Mouse (Mus musculus) adrenal gland, adult 18-20 months (tissue): ENCODE results near the gene Dao. TPM values are rescaled to one million over a fixed set of nuclear protein-coding genes. Genes with fewer than 3 reads are reported as not detected.

Experiments
- DNase-seq, 2 experiments: peaks; one replicate each; pipeline ENCODE4 v3.0.0; 2021 to 2022; ENCODE audit warnings: low spot score in 2 of 2
- long read RNA-seq, 2 experiments: library from polyadenylated mRNA; stranded (forward); transcript quantifications; one replicate each; pipeline ENCODE4 v2.0.0; 2021
- total RNA-seq, 2 experiments: library from RNA; stranded (reverse); gene quantifications; 1 replicate in 1 of 2; 2 replicates in 1 of 2; pipeline ENCODE4 v1.2.3; 2021

Dao gene
- under 1 TPM in 1 of 2 experiments, not detected in 1; 0.20 TPM for total RNA-seq
- long read RNA-seq, experiment 1: 0 reads
- long read RNA-seq, experiment 2: 0 reads

DNA sequence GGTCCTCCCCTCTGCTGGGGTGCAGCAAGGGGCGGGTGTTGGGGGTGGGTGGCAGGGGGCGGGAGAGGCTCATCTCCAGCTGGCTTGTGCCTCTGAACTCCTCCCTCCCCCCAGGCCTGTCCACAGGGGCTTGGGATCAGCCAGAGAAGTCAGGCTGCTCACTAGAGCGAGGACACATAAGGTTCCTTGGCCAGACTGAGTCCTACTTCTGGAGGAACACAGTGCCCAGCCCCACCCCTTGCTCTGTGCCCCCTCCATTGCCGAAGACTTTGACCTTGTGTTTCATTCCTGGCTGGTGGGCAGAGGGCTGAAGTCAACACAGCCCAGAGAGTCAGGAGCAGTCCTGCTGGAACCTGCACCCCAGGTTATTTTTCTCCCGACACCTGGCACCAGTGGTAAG lies at the start of gene Dao:
Gene Dao, plus strand, starts transcription at position 162 of the 400 bp plus-strand sequence.
- DNase-seq: no peak

GRCm38 (mm10) chr5:113954421-113954820 lies 49.1 kb upstream of the Dao start:
- peak; percentile 83 for DNase-seq

- DNase-seq: no peak
These were observed 48.2 kb upstream of the Dao start for GRCm38 (mm10) chr5:113955281-113955680.

- no peak for DNase-seq
These were observed 47.8 kb upstream of the Dao start for GRCm38 (mm10) chr5:113955691-113956090.

GRCm38 (mm10) chr5:113956510-113956909 lies 47.0 kb upstream of the Dao start:
- peak; percentile 83 to 94 for DNase-seq

DNA sequence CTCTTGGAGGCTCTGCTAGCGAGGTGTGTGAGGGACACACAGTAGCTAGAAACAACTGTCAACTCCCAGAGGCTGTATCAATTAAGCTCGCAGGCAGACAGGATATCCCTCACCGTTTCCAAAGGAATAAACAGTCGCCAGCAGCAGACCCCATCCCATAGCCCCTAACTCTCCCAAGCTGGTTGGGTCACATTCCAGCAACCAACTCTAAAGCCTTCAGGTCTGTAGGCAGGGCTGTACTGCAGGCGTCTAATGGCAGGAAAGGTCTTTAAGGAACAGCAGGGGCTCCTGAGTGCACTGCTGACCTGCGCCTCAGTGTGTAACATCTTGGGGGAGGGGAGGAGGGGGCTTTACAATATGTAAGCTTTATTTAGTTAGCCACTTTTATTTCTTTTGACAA lies 44.5 kb upstream of the Dao start:
- no peak for DNase-seq

DNA sequence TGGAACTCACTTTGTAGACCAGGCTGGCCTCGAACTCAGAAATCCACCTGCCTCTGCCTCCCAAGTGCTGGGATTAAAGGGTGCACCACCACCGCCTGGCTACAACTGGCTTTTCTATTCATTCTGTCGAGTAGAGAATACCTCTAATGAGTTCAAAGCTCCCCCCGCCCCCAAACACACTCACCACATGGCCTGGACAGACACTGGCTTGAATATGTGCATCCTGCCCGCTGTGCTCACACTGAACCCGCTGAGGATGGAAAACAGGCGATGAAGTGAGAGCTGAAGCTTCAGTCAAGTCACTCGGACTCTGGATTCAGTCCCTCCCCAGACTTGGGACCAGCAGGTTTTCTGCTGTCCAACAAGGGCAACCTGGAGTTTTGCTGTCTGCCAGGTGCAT lies 43.1 kb upstream of the Dao start:
- no peak for DNase-seq

DNA sequence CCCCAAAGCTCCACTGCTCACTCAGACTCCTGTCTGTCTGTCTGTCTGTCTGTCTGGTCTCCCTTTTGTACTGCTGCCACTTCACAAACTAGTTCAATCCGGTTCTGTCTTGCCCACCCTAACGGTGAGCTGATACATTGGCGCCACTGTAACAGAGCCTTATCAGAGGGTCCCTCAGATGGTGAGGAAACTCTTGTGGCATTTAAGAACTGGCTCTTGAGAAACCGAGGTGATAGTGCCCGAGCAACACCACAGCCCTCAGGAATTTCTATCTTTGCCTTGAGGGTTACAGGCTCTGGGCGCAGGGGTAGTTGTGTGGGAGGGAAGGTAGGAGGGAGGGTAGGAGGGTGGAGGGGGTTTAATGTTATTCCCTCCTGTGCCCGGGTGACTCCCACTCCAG lies 41.7 kb upstream of the Dao start:
- DNase-seq: no peak

DNA sequence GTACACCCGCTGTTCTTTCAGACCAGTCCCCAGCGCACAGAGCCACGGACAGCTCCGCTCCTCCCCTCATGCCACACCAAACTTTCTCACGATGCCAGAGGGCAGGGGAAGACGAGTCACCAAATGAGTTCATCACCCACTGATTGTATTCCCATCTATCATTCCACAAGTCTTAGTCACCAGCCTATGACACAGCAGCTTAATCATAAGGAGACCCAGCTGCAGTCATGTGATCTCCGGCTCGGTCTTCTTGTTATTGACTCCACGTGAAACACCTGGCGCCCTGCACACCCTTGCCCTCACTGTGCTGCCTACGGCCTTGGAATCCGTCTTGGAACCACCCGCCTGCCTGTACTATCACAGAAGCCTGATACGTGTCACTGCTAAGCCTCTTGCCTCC lies 38.5 kb upstream of the Dao start:
- no peak for DNase-seq

DNA sequence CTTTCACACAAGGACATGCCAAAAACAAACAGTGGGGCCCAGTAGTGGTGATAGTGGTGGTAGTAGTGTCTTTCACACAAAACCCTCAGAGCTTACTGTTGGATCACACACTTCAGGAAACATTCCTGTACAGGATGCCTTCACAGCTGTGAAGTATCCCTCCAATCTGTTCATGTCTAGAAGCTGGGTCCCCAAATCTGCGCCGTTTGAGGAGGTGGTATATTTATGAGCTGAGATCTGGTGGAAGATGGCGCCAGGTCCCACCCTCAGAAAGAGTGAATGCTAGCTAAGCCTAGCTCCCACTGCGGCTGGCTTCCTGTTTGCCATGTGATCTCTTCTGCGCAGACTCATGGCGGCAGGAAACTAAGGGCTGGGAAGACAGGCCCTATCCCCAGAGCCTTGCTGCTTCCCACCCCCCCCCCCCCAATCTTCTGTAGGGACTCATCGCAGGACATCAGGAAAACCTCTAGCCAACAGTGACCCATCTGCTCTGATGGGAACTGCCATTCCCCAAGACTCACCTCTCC lies 37.8 kb upstream of the Dao start:
- DNase-seq: no peak

GRCm38 (mm10) chr5:113966452-113967150 lies 36.9 kb upstream of the Dao start:
- no peak for DNase-seq

DNA sequence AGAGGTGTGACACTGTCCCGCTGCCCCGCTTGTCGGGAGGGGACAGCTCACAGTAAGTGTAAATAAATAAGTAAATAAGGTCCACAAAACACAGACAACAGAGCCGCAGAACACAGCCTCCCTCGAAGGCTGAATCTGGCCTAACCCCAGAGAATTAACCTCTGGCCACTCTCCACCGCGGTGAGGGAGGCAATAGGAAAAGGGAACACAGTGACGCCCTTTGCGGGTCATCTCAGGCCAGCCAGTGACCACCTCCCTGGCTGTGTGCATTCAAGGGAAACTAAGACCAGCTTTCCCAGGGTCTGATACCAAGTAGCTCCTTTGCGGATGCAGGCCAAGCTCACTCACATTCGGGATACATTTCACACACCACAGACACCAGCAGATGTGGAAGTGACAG lies 35.1 kb upstream of the Dao start:
- DNase-seq: no peak

- no peak for DNase-seq
These were observed 32.0 kb upstream of the Dao start for GRCm38 (mm10) chr5:113971434-113971960.

GRCm38 (mm10) chr5:113972589-113973515 lies 30.7 kb upstream of the Dao start:
- DNase-seq: no peak

GRCm38 (mm10) chr5:113973790-113974189 lies 29.7 kb upstream of the Dao start:
- DNase-seq: no peak

DNA sequence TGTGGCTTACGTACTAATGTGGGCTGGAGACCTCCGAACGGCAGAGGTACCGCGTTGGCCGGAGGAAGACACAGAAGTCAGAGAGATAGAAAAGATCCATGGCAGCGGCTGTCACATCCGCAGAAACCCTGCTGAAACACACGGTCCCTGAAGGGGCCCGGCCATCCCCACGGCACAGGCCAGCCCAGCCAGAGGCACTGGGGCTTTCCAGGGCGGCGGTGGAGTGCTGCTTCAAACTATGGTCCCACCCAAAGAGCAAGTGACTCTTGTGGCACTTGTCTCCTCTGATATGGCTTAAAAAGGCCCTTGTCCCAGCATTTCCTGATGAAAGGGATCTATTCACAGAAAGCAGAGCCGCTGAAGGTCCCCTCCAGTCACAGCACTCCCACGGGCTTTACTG lies 28.9 kb upstream of the Dao start:
- no peak for DNase-seq

GRCm38 (mm10) chr5:113975538-113976215 lies 27.8 kb upstream of the Dao start:
- peak; percentile 51 to 55 for DNase-seq

DNA sequence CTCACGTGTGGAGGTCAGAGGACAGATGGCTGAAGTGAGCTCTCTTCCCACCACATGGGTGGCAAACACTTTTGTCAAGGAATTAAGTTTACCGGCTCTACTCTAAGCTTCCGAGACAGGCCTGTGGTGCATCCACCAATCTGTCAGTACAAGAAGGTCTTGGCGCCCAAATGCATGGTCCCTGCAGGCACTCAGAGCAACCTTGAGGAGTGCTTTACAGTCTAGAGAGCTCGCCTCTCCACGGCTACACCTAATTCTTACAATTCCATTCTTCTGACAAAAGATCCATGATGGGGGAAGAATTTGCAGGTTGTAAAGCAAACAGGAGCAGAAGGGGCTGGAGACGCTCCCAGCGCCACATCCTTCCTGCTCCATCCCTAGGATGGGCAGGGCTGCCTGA lies 26.9 kb upstream of the Dao start:
- DNase-seq: no peak

DNA sequence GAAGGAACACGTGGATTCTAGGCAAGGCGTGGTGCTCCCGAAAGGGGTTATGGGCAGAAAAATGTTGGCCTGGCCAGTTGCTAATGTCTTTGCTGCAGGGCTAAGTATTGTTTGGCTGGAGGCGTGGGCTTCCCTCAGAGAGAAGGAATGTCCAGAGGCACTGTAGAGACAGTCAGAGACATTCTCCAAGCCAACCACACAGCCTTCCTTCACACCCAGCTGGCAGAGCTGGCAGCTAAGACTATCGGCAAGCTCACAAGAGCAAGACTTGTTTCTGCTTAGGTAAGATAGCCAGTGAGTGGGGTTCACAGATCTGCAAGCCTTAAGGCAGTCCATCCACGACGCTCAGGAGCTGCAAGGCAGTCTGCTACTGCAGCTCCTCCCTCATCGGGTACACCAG lies 26.2 kb upstream of the Dao start:
- no peak for DNase-seq

DNA sequence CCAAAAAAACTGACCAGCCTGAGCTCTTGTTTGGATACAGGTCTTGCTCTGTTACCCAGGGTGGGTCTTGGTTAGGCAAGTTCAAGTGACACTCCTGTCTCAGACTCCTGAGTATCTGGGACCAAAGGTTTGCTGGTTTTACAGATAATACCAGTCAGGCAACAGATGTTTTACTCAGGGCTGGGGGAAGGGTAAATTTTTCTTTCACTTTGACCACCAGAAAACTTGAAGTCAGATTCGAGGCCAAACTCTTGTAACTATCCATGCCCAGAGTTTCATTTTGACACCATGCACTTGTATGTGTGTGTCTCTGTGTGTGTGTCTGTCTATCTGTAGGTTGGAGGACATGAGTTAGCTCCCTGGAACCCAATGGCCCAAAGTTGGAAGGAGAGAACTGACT lies 23.0 kb upstream of the Dao start:
- DNase-seq: no peak

GRCm38 (mm10) chr5:113981171-113981570 lies 22.3 kb upstream of the Dao start:
- DNase-seq: no peak
